Mouse (Mus musculus) brain, embryonic 14.5 days (tissue): Measurements from ENCODE around the gene Prkag2.

Experiments
- CTCF ChIP-seq: fragments of 200-500 bp; IDR thresholded peaks from 2 replicates; pipeline ENCODE4 v1.5.1; 2012; ENCODE audit warnings: inconsistent platforms, mild to moderate bottlenecking, moderate library complexity, borderline replicate concordance; ENCODE audit not compliant: insufficient read depth, insufficient read length; ENCODE audit errors: extremely low read depth
- POLR2A ChIP-seq: fragments of 200-500 bp; IDR thresholded peaks from 2 replicates; pipeline ENCODE4 v1.6.1; 2012; ENCODE audit warnings: mild to moderate bottlenecking, inconsistent platforms, borderline replicate concordance; ENCODE audit not compliant: poor library complexity, insufficient read depth, insufficient read length, severe bottlenecking; ENCODE audit errors: extremely low read depth

DNA sequence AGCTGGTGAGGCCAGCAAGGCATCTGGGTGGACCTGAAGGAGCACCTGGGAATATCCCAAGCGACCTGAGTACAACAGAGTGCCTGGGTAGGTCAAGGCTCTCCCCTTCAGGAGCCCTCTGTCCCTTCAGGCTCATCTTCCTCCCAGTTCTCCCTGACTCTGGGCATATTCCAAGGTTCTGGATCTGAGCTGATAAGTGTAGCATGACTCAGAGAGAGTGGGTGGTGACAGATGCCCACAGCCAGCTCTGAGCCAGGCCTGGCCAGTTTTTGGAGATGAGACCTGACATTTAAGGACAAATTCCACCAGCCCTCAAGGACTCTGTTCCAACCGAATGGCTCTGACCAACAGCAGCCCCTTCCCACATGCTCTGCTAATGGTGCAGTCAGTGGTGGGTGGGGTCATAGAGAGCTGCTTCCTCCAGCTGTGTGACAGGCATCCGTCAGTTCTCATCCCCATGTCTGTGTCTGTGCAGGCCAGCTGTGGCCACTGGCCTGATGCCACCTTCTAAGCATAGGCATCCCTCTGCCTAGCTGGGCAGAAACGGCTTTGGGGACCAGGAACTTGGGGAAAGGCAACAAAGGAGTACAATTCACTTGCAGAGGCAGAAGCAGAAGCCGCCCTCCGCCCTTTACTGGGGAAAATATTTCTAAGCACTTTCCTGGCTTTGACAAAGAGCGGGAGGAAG is 46.3 kb downstream of the Prkag2 start:
- TF ChIP-seq CTCF (no peak), POLR2A (no peak)
